Mouse (Mus musculus) midbrain, embryonic 10.5 days (tissue): Measurements from ENCODE around the gene Rnf166. TPM values are rescaled to one million over a fixed set of nuclear protein-coding genes. Genes with fewer than 3 reads are reported as not detected.

Experiments
- DNase-seq: peaks from one replicate; pipeline ENCODE4 v3.0.0-alpha.2; 2017; ENCODE audit warnings: low spot score
- H3K27ac ChIP-seq: fragments of 300-500 bp; sonication (generic); replicated peaks from 2 replicates; pipeline ENCODE4 v1.5.1; 2016; ENCODE audit warnings: mild to moderate bottlenecking
- H3K27me3 ChIP-seq: fragments of 300-500 bp; sonication (generic); 2 replicates; pipeline ENCODE4 v1.6.1; 2016; ENCODE audit warnings: low read depth, mild to moderate bottlenecking; ENCODE audit not compliant: poor library complexity, severe bottlenecking
- H3K36me3 ChIP-seq: fragments of 300-500 bp; sonication (generic); 2 replicates; pipeline ENCODE4 v1.6.1; 2016; ENCODE audit warnings: mild to moderate bottlenecking, moderate library complexity
- H3K4me1 ChIP-seq: fragments of 300-500 bp; sonication (generic); 2 replicates; pipeline ENCODE4 v1.6.1; 2016
- H3K4me3 ChIP-seq: fragments of 300-500 bp; sonication (generic); 2 replicates; pipeline ENCODE4 v1.5.1; 2016; ENCODE audit warnings: mild to moderate bottlenecking, moderate library complexity
- H3K9me3 ChIP-seq: fragments of 300-500 bp; sonication (generic); replicated peaks from 2 replicates; pipeline ENCODE4 v1.6.1; 2016; ENCODE audit warnings: mild to moderate bottlenecking
- WGBS: fragments of 180-500 bp; shearing (Covaris S2); methylation state at CpG from one replicate; pipeline ENCODE4 v1.1.7; 2016; 5-methylcytosine and 5-hydroxymethylcytosine counted together
- polyA plus RNA-seq: library from polyadenylated mRNA; unstranded; fragments of >200 nt; fragmentation: Nextera tagmentation; extraction: Ambion mirVana; gene quantifications from 2 replicates; pipeline ENCODE4 v1.2.1, GENCODE M21; 2016

Gene Rnf166
- polyA plus RNA-seq, 1 experiment from 2014 or later, result 31.7 TPM

DNA sequence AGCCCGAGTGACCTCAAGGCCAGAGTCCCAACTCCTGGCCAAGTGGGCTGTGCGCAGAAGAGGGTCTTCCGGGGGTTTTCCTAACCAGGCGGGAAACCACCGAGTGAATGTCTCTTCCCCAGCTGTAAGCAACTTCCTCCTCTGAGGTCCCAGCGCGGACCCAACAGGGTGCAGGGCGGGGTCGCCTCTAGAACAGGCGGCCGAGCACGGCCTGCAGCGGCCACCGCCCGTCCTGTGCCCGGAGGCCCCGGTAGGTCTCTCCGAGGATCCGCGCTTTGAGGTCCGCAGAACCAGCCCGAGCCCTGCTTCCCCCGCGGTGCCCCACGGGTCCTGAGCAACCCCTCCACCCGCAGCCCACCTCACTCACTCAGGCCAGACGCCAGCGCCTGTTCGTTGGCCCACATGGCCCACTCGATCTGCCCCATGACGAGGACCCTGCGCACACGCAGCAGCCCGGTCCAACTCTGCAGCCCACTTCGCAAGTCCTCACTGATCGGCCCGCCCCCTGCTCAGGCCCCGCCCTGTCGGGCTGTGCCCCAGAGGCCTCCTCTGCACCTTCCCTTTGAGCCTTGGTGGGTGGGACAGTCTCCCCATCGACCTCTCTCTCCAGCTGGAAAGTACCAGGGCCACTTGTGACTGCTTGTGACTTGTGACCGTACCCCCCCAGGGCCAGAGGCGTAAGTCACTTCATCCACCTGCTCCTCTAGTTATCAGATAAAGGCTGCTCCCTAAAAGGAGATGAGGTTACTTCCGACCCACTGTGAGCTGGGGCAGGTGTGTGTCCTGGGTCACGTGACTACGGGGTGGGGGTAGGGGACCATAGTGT is 43.2 kb downstream of the Rnf166 start, which contains the start of gene Cyba:
Cyba (minus strand) TSS at position 488 of the 826 bp plus-strand sequence.
- peaks cover 9% of the 10 kb centered on the region; the same call in 1 of the 2 replicates for H3K27me3 ChIP-seq
- H3K4me1 ChIP-seq, result peaks cover 28% of the 10 kb centered on the region
- peak within 1 kb of the TSS; percentile 57 for H3K4me3 ChIP-seq
- no peaks in the 10 kb centered on the region for H3K9me3 ChIP-seq
- 4% methylated on average over 45 of the region's 45 CpGs for WGBS
- peaks cover 45% of the 10 kb centered on the region for H3K36me3 ChIP-seq
- peak within 1 kb of the TSS; percentile 79 for H3K27ac ChIP-seq
- DNase-seq, result peak; percentile 64

DNA sequence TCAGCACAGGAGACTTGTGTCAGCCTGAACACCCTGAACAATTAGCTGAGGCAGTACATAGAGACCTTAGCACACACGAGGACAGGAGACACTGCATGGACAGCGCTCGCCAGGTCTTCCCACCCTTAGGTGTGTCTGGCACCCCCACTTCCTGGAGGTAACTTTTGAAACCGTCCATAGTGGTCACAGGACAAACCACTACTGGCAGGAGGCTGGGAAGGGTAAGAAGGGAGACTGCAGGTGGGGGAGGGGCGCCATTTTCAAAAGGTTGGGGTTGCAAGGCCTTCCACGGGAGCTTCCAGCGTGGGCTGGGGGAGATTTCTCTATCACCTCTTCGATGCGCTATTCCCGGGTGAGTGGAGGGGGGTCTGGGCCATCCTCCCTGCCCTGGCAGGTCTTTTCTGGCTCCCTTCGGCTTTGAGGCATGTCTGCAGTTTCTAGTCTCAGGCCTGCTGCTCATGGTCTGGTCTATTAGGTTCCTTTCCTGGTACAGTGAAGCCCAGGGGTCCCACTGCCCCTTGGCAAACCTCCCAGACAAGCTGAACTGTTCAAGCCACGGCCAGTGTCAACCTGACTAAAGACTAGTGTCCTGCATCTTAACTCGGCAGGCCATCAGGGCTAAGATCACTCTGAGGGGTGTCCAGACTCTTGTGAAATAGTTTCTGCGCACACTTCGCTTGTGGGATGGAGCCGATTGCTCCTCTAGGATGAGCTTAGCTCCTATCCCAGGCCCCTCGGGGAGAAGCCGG is 44.0 kb downstream of the Rnf166 start:
- Histone ChIP-seq H3K9me3 (no peaks in the 10 kb centered on the region), H3K27me3 (peaks cover 9% of the 10 kb centered on the region; the same call in 1 of the 2 replicates), H3K4me1 (peaks cover 28% of the 10 kb centered on the region), H3K4me3 (peak overlapping the region; percentile 57), H3K36me3 (peaks cover 37% of the 10 kb centered on the region), H3K27ac (peak overlapping the region; percentile 79)
- 38% methylated on average over 18 of the region's 18 CpGs for WGBS
- DNase-seq, result no peak

DNA sequence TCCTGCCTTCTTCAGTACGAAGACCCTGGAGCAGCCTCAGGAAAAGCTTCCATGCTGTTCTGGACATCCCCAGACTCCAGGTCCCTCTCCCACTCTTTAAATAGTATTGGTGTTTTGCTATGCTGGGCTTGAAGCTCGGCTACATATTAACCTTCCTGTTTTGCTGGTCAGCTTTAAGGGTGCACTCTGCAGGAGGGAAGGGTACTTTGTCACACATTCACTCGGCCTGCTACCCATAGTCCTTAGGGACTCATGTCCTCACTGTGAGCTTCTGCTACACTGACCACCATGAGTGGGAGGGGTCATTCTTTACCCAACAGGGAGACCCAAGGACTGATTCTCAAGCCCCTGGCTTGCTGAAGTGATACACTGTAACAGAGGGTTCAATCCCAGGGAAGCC is 45.2 kb downstream of the Rnf166 start:
- Histone ChIP-seq H3K27me3 (peaks cover 9% of the 10 kb centered on the region; the same call in 1 of the 2 replicates), H3K36me3 (peaks cover 25% of the 10 kb centered on the region), H3K4me1 (peaks cover 28% of the 10 kb centered on the region), H3K9me3 (no peaks in the 10 kb centered on the region), H3K4me3 (no peak overlapping the region), H3K27ac (no peak overlapping the region)
- no peak for DNase-seq
- 84% methylated on average over 3 of the region's 3 CpGs for WGBS

DNA sequence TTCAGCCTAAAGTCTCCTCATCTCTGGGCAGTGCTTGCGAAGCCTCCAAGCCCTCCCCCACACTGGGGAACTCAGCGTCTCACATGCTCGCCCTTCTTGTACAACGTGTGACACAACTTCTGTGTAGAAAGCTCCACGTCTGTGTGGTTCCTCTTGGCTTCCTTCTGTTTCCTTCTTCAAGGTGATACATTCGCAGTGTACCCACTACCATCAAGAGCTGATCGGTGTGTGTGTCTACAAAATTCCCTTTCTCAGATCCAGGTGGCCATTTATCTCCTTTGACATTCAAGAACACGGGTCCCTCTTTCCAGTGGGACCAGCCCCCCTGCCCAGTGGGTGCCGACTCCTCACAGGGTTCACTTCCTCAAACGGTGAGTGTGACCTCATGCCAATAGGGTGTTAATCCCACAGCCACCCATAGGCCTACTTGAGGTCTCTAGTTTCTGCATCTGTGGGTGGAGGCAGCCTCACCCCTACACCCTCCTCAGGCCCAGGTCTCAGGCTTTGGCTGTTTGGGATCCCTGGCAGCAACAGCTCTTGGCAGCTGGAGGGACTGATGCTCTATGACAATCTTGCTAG is 45.7 kb downstream of the Rnf166 start:
- no peak overlapping the region for H3K4me3 ChIP-seq
- 85% methylated on average over 10 of the region's 10 CpGs for WGBS
- no peaks in the 10 kb centered on the region for H3K9me3 ChIP-seq
- H3K4me1 ChIP-seq, result peaks cover 28% of the 10 kb centered on the region
- DNase-seq, result no peak
- H3K36me3 ChIP-seq, result peaks cover 20% of the 10 kb centered on the region
- no peak overlapping the region for H3K27ac ChIP-seq
- peaks cover 9% of the 10 kb centered on the region; the same call in 1 of the 2 replicates for H3K27me3 ChIP-seq

DNA sequence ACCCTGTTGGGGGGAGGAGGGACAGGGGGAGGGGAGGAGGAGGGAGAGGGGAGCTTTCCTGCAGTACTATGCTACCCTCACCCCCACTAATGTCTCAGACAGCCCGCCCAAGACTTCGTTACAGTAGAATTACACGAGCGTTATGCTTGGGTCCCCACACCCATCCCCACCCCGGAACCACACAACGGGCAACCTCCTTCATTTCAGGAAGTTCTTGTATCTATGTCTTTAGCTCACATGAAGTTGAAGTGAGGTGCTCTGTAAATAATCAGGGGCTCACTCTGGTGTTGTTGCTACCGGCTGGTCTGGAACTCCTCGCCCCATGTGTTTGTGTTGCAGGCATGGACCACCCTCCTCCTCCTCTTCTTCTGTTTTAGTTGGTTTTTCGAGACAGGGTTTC is 47.7 kb downstream of the Rnf166 start:
- peaks cover 23% of the 10 kb centered on the region for H3K4me1 ChIP-seq
- H3K4me3 ChIP-seq, result no peak overlapping the region
- H3K27ac ChIP-seq, result no peak overlapping the region
- WGBS, result 86% methylated on average over 9 of the region's 9 CpGs
- H3K27me3 ChIP-seq, result peaks cover 9% of the 10 kb centered on the region; the same call in 1 of the 2 replicates
- no peaks in the 10 kb centered on the region for H3K9me3 ChIP-seq
- no peak for DNase-seq
- 0 out of 2 replicates have a peak, but pooled peaks cover 5% of the 10 kb centered on the region for H3K36me3 ChIP-seq

DNA sequence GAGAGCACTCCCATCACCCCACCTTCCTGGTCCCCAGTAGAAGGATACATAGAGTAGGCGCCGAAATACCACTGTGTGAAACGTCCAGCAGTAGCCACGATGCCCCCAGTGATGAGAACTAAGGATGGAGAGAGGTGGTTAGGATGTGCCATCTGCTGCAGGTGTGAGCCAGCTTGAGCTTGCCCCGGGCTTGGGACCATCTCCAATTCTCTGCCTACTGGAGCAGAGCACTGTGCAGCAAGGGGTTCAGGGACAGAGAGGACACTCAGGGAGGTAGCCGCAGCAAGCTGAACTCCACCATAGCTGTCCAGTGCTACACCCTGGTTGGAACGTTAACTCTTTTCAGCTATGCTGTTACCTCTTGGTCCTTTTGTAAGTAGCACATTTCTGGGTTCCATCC is 48.3 kb downstream of the Rnf166 start:
- Histone ChIP-seq H3K27me3 (0 out of 2 replicates have a peak, but pooled peaks cover 9% of the 10 kb centered on the region), H3K4me3 (no peak overlapping the region), H3K36me3 (0 out of 2 replicates have a peak, but pooled peaks cover 5% of the 10 kb centered on the region), H3K4me1 (peaks cover 18% of the 10 kb centered on the region), H3K27ac (no peak overlapping the region), H3K9me3 (no peaks in the 10 kb centered on the region)
- DNase-seq, result no peak
- 90% methylated on average over 7 of the region's 7 CpGs for WGBS

DNA sequence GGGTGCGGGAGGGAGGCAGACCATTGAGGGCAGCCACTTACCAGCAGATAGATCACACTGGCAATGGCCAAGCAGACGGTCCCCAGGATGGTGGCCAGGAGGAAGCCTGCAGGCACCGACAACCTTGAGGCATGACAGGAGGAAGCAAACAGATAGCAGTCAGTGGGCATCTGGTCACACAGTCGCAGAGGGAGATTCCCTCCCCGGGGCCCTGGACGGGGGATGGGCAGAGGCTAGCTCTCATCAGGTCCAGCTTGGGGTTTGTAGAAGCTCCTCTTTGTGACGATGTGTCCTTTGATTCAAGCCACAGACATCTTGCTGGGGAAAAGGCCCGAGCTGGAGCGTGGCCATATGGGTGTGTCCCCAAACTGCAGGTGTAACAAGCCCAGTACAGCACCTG is 49.7 kb downstream of the Rnf166 start:
- Histone ChIP-seq H3K36me3 (0 out of 2 replicates have a peak, but pooled peaks cover 5% of the 10 kb centered on the region), H3K27ac (no peak overlapping the region), H3K9me3 (no peaks in the 10 kb centered on the region), H3K4me1 (peaks cover 3% of the 10 kb centered on the region; the same call in 1 of the 2 replicates), H3K4me3 (no peak overlapping the region), H3K27me3 (no peaks in the 10 kb centered on the region)
- WGBS, result 82% methylated on average over 9 of the region's 9 CpGs
- DNase-seq, result no peak

DNA sequence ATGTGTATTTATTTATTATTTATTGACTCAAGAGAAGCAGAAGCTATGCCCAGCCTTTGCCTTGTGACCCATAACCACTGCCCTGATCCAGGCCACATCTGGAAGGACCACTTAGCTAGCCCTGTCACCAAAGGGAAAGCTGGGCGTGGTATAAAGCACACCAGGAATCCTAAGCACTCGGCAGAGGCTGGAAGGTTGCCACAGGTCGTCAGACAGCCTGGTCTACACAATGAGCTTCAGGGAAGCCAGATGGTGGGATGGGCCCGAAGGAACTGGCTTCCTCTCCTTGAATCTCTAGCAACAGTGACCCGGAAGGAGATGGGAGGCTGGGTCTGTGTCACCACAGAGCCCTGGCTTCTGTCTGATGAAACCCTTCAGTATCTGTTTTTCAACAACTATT is 52.2 kb downstream of the Rnf166 start:
- H3K9me3 ChIP-seq, result no peaks in the 10 kb centered on the region
- 63% methylated on average over 5 of the region's 5 CpGs for WGBS
- no peak for DNase-seq
- no peaks in the 10 kb centered on the region for H3K27me3 ChIP-seq
- no peak overlapping the region for H3K4me3 ChIP-seq
- no peaks in the 10 kb centered on the region; the same call in 1 of the 2 replicates for H3K4me1 ChIP-seq
- H3K27ac ChIP-seq, result no peak overlapping the region
- H3K36me3 ChIP-seq, result peaks cover 14% of the 10 kb centered on the region

DNA sequence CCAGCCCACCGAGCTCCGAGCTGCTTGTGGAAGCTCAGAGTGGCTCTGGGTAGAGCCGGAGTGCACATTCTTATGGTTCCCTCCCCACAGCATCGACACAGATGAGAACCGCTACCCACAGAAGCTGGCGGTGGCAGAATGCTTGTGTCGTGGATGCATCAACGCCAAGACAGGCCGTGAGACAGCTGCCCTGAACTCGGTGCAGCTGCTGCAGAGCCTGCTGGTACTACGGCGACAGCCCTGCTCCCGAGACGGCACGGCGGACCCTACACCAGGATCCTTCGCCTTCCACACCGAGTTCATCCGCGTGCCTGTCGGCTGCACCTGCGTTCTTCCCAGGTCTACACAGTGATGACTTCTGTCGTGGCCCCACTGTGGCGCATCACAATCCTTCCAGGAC is 52.6 kb downstream of the Rnf166 start:
- DNase-seq, result no peak

DNA sequence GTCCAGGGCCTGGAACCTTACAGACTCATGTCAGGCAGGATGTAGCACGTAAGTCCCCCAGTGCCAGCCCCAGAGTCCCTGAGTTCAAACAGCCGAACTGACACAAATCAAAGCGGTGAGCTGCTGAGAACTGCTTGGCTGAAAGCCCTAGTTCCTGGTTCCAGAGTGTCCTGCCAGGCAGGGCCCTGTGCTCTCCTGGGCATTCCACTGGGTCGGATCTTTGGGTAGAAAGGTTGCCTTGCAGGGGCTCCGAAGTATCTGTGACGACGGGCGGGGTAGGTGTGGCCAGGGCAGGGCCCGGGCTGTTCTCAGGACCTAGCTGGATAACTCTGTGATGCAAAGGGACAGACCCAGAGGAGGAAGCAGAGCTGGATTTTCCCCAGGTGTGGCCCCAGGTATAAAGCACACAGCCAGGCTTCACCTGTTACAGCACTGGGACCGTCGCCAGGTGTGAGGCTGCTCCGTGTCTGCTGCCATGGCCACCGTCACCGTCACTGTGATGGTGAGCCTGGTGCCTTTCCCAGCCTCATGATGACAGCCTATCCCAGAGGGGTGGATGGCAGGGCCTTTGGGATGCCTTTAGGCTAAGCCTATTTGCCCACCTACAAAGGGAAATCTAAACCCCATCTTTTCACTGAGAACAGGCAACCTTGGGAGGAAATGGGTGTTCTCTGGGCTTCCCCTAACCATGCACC is 54.3 kb downstream of the Rnf166 start, which contains the start of gene Il17c:
Il17c (plus strand) TSS at position 645 of the 695 bp plus-strand sequence.
- Histone ChIP-seq H3K4me1 (no peaks in the 10 kb centered on the region; the same call in 1 of the 2 replicates), H3K9me3 (no peaks in the 10 kb centered on the region)
- WGBS, result 88% methylated on average over 14 of the region's 14 CpGs

More for the DNA sequence above, 52.6 kb downstream of the Rnf166 start:
- 89% methylated on average over 24 of the region's 24 CpGs for WGBS
- Histone ChIP-seq H3K4me1 (no peaks in the 10 kb centered on the region; the same call in 1 of the 2 replicates), H3K36me3 (peaks cover 18% of the 10 kb centered on the region), H3K27ac (no peak overlapping the region), H3K9me3 (no peaks in the 10 kb centered on the region), H3K4me3 (no peak overlapping the region), H3K27me3 (no peaks in the 10 kb centered on the region)

DNA sequence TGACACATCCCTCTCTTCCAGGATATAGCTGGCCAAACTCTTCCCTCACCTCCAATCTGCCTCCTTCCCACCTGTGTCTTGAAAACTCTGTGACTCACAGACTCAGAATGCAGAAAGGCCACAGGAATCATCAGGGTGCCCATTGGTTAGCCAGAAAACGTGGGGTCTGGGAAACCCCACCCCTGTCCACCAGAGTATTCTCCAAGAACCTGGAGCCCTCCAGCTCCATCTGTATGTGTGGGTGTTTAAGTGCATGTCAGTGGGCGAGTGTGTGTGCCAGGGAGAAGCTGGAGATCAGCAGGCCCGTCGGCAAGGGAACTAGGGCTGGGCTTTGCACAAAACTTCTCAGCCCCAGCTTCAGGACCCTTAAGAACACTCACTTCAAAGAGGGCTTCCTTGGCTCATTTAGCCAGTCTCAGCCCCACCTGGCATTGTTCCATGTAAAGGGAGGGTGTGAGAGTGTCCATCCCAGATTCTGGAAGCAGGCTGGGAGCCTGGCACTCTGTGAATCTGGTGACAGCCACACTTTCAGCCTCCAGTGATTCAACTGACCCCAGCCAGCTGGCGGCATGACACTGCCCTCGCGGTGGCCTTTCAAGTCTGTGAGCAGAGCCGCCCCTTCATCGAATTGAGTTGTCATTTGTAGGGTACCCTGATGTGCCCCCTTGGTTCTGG is 55.8 kb downstream of the Rnf166 start:
- WGBS, result 77% methylated on average over 9 of the region's 9 CpGs

More for the DNA sequence above, 54.3 kb downstream of the Rnf166 start, which contains the start of gene Il17c:
- H3K4me3 ChIP-seq, result no peak within 1 kb of the TSS
- H3K27me3 ChIP-seq, result no peaks in the 10 kb centered on the region
- H3K36me3 ChIP-seq, result peaks cover 35% of the 10 kb centered on the region
- no peak within 1 kb of the TSS for H3K27ac ChIP-seq
- DNase-seq, result no peak

More for the DNA sequence above, 55.8 kb downstream of the Rnf166 start:
- H3K4me3 ChIP-seq, result no peak overlapping the region
- H3K9me3 ChIP-seq, result no peaks in the 10 kb centered on the region
- peaks cover 50% of the 10 kb centered on the region for H3K36me3 ChIP-seq
- no peak for DNase-seq
- no peaks in the 10 kb centered on the region for H3K27me3 ChIP-seq
- H3K4me1 ChIP-seq, result no peaks in the 10 kb centered on the region; the same call in 1 of the 2 replicates
- no peak overlapping the region for H3K27ac ChIP-seq
